Mouse (Mus musculus): ENCODE data around the gene Lrrc8d.

GRCm38 (mm10) chr5:105758866-105759265 is 59.1 kb downstream of the Lrrc8d start:
- TF ChIP-seq CTCF (IDR thresholded peaks at IDR 0.05; ENCODE audit: low read depth) (no peak), EP300 (IDR thresholded peaks at IDR 0.05; ENCODE audit: low read depth) (no peak)

Data from heart, postnatal 0 days (tissue).